ENCODE assay signal across 18 mouse cellular contexts in the genomic region with DNA sequence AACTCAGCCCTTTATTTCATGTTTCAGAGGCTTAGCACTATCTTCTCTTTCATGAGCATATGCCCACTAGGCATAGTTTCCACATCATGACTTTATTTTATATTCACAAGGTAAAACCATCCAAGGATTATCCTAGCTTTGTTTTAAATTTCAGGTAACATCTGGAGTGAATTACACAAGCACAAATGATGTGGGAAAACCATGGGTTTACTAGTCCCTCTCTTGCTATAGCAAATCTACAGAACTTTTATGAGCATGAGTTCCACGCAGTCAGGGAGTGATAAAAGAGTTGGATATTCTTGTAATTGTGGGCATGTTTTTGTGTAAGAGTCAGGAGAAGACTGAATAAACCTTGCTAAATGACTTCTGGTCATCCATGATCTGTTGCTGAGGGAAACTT.
"Had no signal": no experiment of that assay in that cellular context is flagged by ENCODE, and none has a peak within 500 bp of the region (broad histone marks: within the 10 kb centered on the region; RNA-seq: fewer than 3 reads in every experiment).

No protein-coding gene starts in this region.

- H3K4me1 ChIP-seq: liver, embryonic 15.5 days; midbrain, embryonic 10.5 days; stomach, embryonic 15.5 days had no signal

- H3K36me3 ChIP-seq: liver, embryonic 15.5 days; midbrain, embryonic 10.5 days; midbrain, embryonic 12.5 days; neural tube, embryonic 13.5 days; neural tube, embryonic 15.5 days; stomach, embryonic 15.5 days had no signal

- H3K9ac ChIP-seq: liver, embryonic 15.5 days; lung, embryonic 14.5 days; midbrain, embryonic 12.5 days; neural tube, embryonic 13.5 days; neural tube, embryonic 15.5 days; stomach, embryonic 15.5 days had no signal

- H3K27me3 ChIP-seq: liver, embryonic 15.5 days; midbrain, embryonic 12.5 days; neural tube, embryonic 15.5 days; stomach, embryonic 15.5 days had no signal

- H3K9me3 ChIP-seq: liver, embryonic 15.5 days; midbrain, embryonic 12.5 days; neural tube, embryonic 13.5 days; neural tube, embryonic 15.5 days; stomach, embryonic 15.5 days had no signal

- H3K27ac ChIP-seq: liver, embryonic 15.5 days; midbrain, embryonic 10.5 days; midbrain, embryonic 12.5 days; neural tube, embryonic 13.5 days; neural tube, embryonic 15.5 days; stomach, embryonic 15.5 days; stomach, postnatal 0 days had no signal

- H3K4me2 ChIP-seq: liver, embryonic 15.5 days; lung, embryonic 14.5 days; midbrain, embryonic 12.5 days; neural tube, embryonic 13.5 days; neural tube, embryonic 15.5 days; stomach, embryonic 15.5 days had no signal

- ATAC-seq: midbrain, embryonic 16.5 days had no signal

- DNase-seq: lung, adult 18-20 months; lung, embryonic 14.5 days; lung, postnatal 10 days; lung, postnatal 4 days; midbrain, embryonic 14.5 days; right cerebral cortex, postnatal 14 days; thymus, adult 2 months; thymus, postnatal 14 days; thymus, postnatal 36 days had no signal

- H3K4me3 ChIP-seq: liver, embryonic 15.5 days; midbrain, embryonic 10.5 days; midbrain, embryonic 12.5 days; myocyte; neural tube, embryonic 13.5 days; neural tube, embryonic 15.5 days; stomach, embryonic 15.5 days had no signal
